Mouse (Mus musculus) heart, postnatal 4 days (tissue): ENCODE results near the gene Supt16. TPM values are rescaled to one million over a fixed set of nuclear protein-coding genes. Genes with fewer than 3 reads are reported as not detected.

ENCODE experiments used
- DNase-seq: peaks from one replicate; pipeline ENCODE4 v3.0.0; 2021
- total RNA-seq, 2 experiments: library from RNA; stranded (reverse); gene quantifications; 2 replicates each; pipeline ENCODE4 v1.2.3; 2021

Supt16 gene
- total RNA-seq, 2 experiments from 2014 or later = 48.5 to 50.6 TPM

- no peak for DNase-seq
Observed at GRCm38 (mm10) chr14:52144165-52144564, 53.1 kb downstream of the Supt16 start.

GRCm38 (mm10) chr14:52141445-52142127 lies 55.6 kb downstream of the Supt16 start:
- DNase-seq = no peak

GRCm38 (mm10) chr14:52140577-52141444 lies 56.4 kb downstream of the Supt16 start:
- DNase-seq = no peak

- no peak for DNase-seq
Observed at GRCm38 (mm10) chr14:52133584-52133983, 63.6 kb downstream of the Supt16 start.

GRCm38 (mm10) chr14:52124636-52125035 lies 72.6 kb downstream of the Supt16 start:
- no peak for DNase-seq

GRCm38 (mm10) chr14:52123918-52124317 lies 73.3 kb downstream of the Supt16 start:
- peak; percentile 81 for DNase-seq

- no peak for DNase-seq
Observed at GRCm38 (mm10) chr14:52120169-52120568, 77.0 kb downstream of the Supt16 start.

GRCm38 (mm10) chr14:52118823-52119608 lies 78.2 kb downstream of the Supt16 start:
- peak; percentile 54 for DNase-seq

- DNase-seq = no peak
Observed at GRCm38 (mm10) chr14:52118456-52118822, 78.8 kb downstream of the Supt16 start.

GRCm38 (mm10) chr14:52117241-52117640 lies 80.0 kb downstream of the Supt16 start:
- DNase-seq = no peak

GRCm38 (mm10) chr14:52114101-52114500 lies 83.1 kb downstream of the Supt16 start:
- DNase-seq = no peak

Other genes with a start within 250 kb of the Supt16 start
- 10 to 100 TPM; 64.6 to 65.6 TPM for gene Arhgef40, start 212.7 kb downstream of the Supt16 start, total RNA-seq
- gene Tmem253, start 181.8 kb downstream of the Supt16 start, total RNA-seq = 1 to 10 TPM; 1.4 to 1.8 TPM
- 10 to 100 TPM; 37.5 to 42.0 TPM for gene Zfp219, start 176.7 kb downstream of the Supt16 start, total RNA-seq
- gene Olfr221, start 155.0 kb downstream of the Supt16 start, total RNA-seq = not detected
- 100 to 1,000 TPM; 183 to 190 TPM for gene Hnrnpc, start 93.4 kb downstream of the Supt16 start, total RNA-seq
- gene Rpgrip1, start 86.7 kb downstream of the Supt16 start, total RNA-seq = under 1 TPM; 0.55 to 0.59 TPM
- 10 to 100 TPM; 73.8 to 76.4 TPM for gene Chd8, start 60.4 kb upstream of the Supt16 start, total RNA-seq
- 10 to 100 TPM; 37.4 to 39.3 TPM for gene Tox4, start 81.7 kb upstream of the Supt16 start, total RNA-seq
- 10 to 100 TPM in 1 of 2 experiments, 1 to 10 TPM in 1; 8.9 to 10.6 TPM for gene Rab2b, start 82.1 kb upstream of the Supt16 start, total RNA-seq
- 10 to 100 TPM; 13.6 to 15.4 TPM for gene Mettl3, start 107.7 kb upstream of the Supt16 start, total RNA-seq
- gene Sall2, start 131.3 kb upstream of the Supt16 start, total RNA-seq = 1 to 10 TPM; 6.1 to 6.4 TPM
- not detected for gene Olfr1513, start 159.0 kb upstream of the Supt16 start, total RNA-seq
- not detected for gene Olfr1512, start 181.8 kb upstream of the Supt16 start, total RNA-seq
- gene Olfr1511, start 200.0 kb upstream of the Supt16 start, total RNA-seq = not detected
- gene Olfr1510, start 217.0 kb upstream of the Supt16 start, total RNA-seq = not detected
- gene Olfr1509, start 245.6 kb upstream of the Supt16 start, total RNA-seq = not detected